Comparison of ENCODE assay signal across 8 mouse cellular contexts in the genomic region with DNA sequence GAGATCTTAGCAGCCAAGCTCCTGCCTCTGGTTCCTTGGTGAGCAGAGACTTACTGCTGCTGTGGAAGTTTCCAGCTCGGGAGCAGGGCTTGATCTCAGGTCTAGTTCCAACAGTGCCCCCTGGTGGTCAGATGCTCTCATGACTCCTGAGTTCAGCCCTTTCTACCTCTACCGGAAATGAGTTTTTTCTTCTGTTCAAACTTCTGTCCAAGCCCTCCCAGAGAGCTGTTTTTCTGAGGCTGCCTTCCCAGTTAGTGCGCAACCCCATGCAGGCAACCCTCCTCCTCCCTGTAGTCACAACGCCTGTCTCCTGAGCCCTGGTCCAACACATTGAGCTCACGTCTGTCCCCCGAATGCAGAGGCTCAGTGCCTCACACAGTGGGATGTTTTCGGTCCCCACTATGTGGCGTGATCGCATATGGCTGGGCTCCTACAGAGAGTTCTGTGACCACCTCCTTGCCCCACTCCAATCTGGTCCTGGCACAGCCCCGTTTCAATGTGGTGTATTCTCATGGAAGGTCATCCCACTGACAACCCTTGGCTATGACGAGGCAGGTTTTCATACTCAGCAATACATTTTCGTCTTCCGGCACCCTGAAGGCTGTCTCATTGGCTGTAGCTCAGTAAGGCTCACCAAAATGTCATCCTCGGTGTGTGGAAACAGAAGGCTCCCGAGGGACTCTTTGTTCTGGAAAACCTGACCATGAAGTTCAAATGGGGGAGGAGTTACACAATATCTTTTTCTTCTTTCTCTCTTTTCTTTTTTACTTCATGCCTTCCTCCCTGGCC. TPM values are rescaled to one million over a fixed set of nuclear protein-coding genes. Genes with fewer than 3 reads are reported as not detected.
DNase-seq lines count a peak whose midpoint lies in the region; ATAC-seq and TF ChIP-seq lines count a peak whose summit lies in the region.

No protein-coding gene starts in this region.

- H3K9ac ChIP-seq in embryonic facial prominence, embryonic 11.5 days (replicated peaks; ENCODE audit: low read length): no peak overlapping the region
- H3K9ac ChIP-seq in heart, embryonic 13.5 days: peak overlapping the region; percentile 58
- no peak overlapping the region for H3K9ac ChIP-seq in liver, embryonic 13.5 days
- no peak overlapping the region for H3K9ac ChIP-seq in neural tube, embryonic 15.5 days (replicated peaks)

- no peak overlapping the region for H3ac ChIP-seq in C2C12 (ENCODE audit: control insufficient read depth, insufficient read length, low read depth)

- no peaks in the 10 kb centered on the region for H3K79me2 ChIP-seq in C2C12 (ENCODE audit: control insufficient read depth, insufficient read depth)

- no peak overlapping the region for H3K27ac ChIP-seq in embryonic facial prominence, embryonic 11.5 days (replicated peaks; ENCODE audit: low read depth, low read length)
- H3K27ac ChIP-seq in heart, embryonic 13.5 days (replicated peaks): peak overlapping the region; percentile 40; the same call in 1 of the 2 replicates
- peak overlapping the region; percentile 75 for H3K27ac ChIP-seq in liver, embryonic 13.5 days
- H3K27ac ChIP-seq in neural tube, embryonic 15.5 days (replicated peaks): no peak overlapping the region; the same call in 1 of the 2 replicates

- no peak for ATAC-seq in embryonic facial prominence, embryonic 11.5 days (replicated peaks; ENCODE audit: insufficient number of reproducible peaks, low FRiP score, low TSS enrichment, low read depth)
- no peak for ATAC-seq in heart, embryonic 13.5 days (ENCODE audit: extremely low read depth, insufficient number of reproducible peaks, low FRiP score, low TSS enrichment)
- no peak for ATAC-seq in liver, embryonic 13.5 days (ENCODE audit: low read depth)
- peak; percentile 65 for ATAC-seq in neural tube, embryonic 15.5 days (ENCODE audit: low FRiP score)

- H3K27me3 ChIP-seq in C2C12 (ENCODE audit: control insufficient read depth, insufficient read depth, insufficient read length): peaks cover 33% of the 10 kb centered on the region
- H3K27me3 ChIP-seq in embryonic facial prominence, embryonic 11.5 days (ENCODE audit: control insufficient read depth, insufficient read depth, low read length): no peaks in the 10 kb centered on the region
- no peaks in the 10 kb centered on the region for H3K27me3 ChIP-seq in heart, embryonic 13.5 days (replicated peaks)
- no peaks in the 10 kb centered on the region for H3K27me3 ChIP-seq in liver, embryonic 13.5 days
- no peaks in the 10 kb centered on the region for H3K27me3 ChIP-seq in neural tube, embryonic 15.5 days (replicated peaks)

- H3K9me3 ChIP-seq in embryonic facial prominence, embryonic 11.5 days (replicated peaks; ENCODE audit: control insufficient read depth, low read length): no peaks in the 10 kb centered on the region
- H3K9me3 ChIP-seq in heart, embryonic 13.5 days: no peaks in the 10 kb centered on the region
- no peaks in the 10 kb centered on the region for H3K9me3 ChIP-seq in liver, embryonic 13.5 days (replicated peaks)
- no peaks in the 10 kb centered on the region for H3K9me3 ChIP-seq in neural tube, embryonic 15.5 days (replicated peaks)

- 56% methylated on average over 15 of the region's 15 CpGs for WGBS in embryonic facial prominence, embryonic 11.5 days
- 57% methylated on average over 15 of the region's 15 CpGs for WGBS in heart, embryonic 13.5 days
- 48% methylated on average over 15 of the region's 15 CpGs for WGBS in liver, embryonic 13.5 days (ENCODE audit: insufficient replicate concordance)
- 62% methylated on average over 15 of the region's 15 CpGs for WGBS in neural tube, embryonic 15.5 days

- H3K79me3 ChIP-seq in C2C12 (ENCODE audit: low read depth): no peaks in the 10 kb centered on the region

- no peaks in the 10 kb centered on the region for H3K36me3 ChIP-seq in C2C12 (ENCODE audit: control insufficient read depth, insufficient read depth)
- no peaks in the 10 kb centered on the region for H3K36me3 ChIP-seq in embryonic facial prominence, embryonic 11.5 days (replicated peaks; ENCODE audit: control insufficient read depth, insufficient read depth, low read depth, low read length)
- H3K36me3 ChIP-seq in heart, embryonic 13.5 days: no peaks in the 10 kb centered on the region
- H3K36me3 ChIP-seq in liver, embryonic 13.5 days: no peaks in the 10 kb centered on the region
- no peaks in the 10 kb centered on the region for H3K36me3 ChIP-seq in neural tube, embryonic 15.5 days

- no peak overlapping the region for H3K4me2 ChIP-seq in embryonic facial prominence, embryonic 11.5 days (ENCODE audit: low read depth, low read length)
- H3K4me2 ChIP-seq in heart, embryonic 13.5 days: peak overlapping the region; percentile 38; the same call in 1 of the 2 replicates
- no peak overlapping the region for H3K4me2 ChIP-seq in liver, embryonic 13.5 days
- H3K4me2 ChIP-seq in neural tube, embryonic 15.5 days: no peak overlapping the region

- H3K4me3 ChIP-seq in C2C12 (ENCODE audit: insufficient read depth, poor library complexity, severe bottlenecking): no peak overlapping the region
- no peak overlapping the region for H3K4me3 ChIP-seq in embryonic facial prominence, embryonic 11.5 days (ENCODE audit: low read depth, low read length)
- no peak overlapping the region for H3K4me3 ChIP-seq in heart, embryonic 13.5 days
- H3K4me3 ChIP-seq in liver, embryonic 13.5 days (replicated peaks): no peak overlapping the region
- H3K4me3 ChIP-seq in neural tube, embryonic 15.5 days (replicated peaks): no peak overlapping the region

- DNase-seq in adrenal gland, postnatal 25 days: peak; percentile 92
- DNase-seq in embryonic facial prominence, embryonic 11.5 days (ENCODE audit: low spot score): peak; percentile 95
- peak; percentile 91 for DNase-seq in kidney, postnatal 14 days
- DNase-seq in liver, embryonic 13.5 days: peak; percentile 60
- DNase-seq in testis, postnatal 14 days (ENCODE audit: low spot score): peak; percentile 87

- no peaks in the 10 kb centered on the region for H3K4me1 ChIP-seq in embryonic facial prominence, embryonic 11.5 days (ENCODE audit: control insufficient read depth, insufficient read depth, low read length)
- H3K4me1 ChIP-seq in heart, embryonic 13.5 days: peaks cover 43% of the 10 kb centered on the region
- H3K4me1 ChIP-seq in liver, embryonic 13.5 days (replicated peaks): peaks cover 17% of the 10 kb centered on the region
- H3K4me1 ChIP-seq in neural tube, embryonic 15.5 days: peaks cover 17% of the 10 kb centered on the region; the same call in 1 of the 2 replicates

- peak; percentile 52 for TF ChIP-seq CTCF in C2C12 (IDR thresholded peaks at IDR 0.05; ENCODE audit: control insufficient read depth, insufficient read depth, insufficient read length)

TF ChIP-seq in C2C12, 6 proteins besides CTCF, POLR2A, EP300 and RAD21:
- TF ChIP-seq USF1 (IDR thresholded peaks at IDR 0.05; ENCODE audit: low read depth) (no peak), CEBPB (IDR thresholded peaks at IDR 0.05; ENCODE audit: low read depth) (no peak), MYOD1 (IDR thresholded peaks at IDR 0.05; ENCODE audit: control insufficient read depth, insufficient read length, low read depth) (no peak), MYOG (IDR thresholded peaks at IDR 0.05; ENCODE audit: control insufficient read depth, extremely low read depth, insufficient read length) (no peak), FOSL1 (IDR thresholded peaks at IDR 0.05; ENCODE audit: insufficient read depth, low read length, poor library complexity, severe bottlenecking) (no peak), MAX (IDR thresholded peaks at IDR 0.05) (no peak)

RNA-seq across cellular contexts. Expression of gene Capn9, which starts 2.2 kb away (rescaled TPM):
- not detected for polyA plus RNA-seq in C2C12 (2012; fragmentation: generic; extraction: Trizol)
- 0.91 TPM in 1 of 2 replicates, not detected in the other for total RNA-seq in adrenal gland, postnatal 25 days (2021)
- polyA plus RNA-seq in embryonic facial prominence, embryonic 11.5 days (2014; fragmentation: Nextera tagmentation; extraction: Ambion mirVana): not detected in 2 replicates
- polyA plus RNA-seq in heart, embryonic 13.5 days (2015; fragmentation: Nextera tagmentation; extraction: Ambion mirVana): 0.08 and 0.69 TPM in 2 replicates
- polyA plus RNA-seq in liver, embryonic 13.5 days (2015; fragmentation: Nextera tagmentation; extraction: Ambion mirVana): 0.22 TPM in 1 of 2 replicates, not detected in the other
- polyA plus RNA-seq in neural tube, embryonic 15.5 days (2015; fragmentation: Nextera tagmentation; extraction: Ambion mirVana): 0.17 and 0.45 TPM in 2 replicates

RNA-seq across cellular contexts. Expression of gene Agt, which starts 4.2 kb away (rescaled TPM):
- polyA plus RNA-seq in C2C12 (2012; fragmentation: generic; extraction: Trizol): not detected
- total RNA-seq in adrenal gland, postnatal 25 days (2021): 1.7 and 9.7 TPM in 2 replicates
- polyA plus RNA-seq in embryonic facial prominence, embryonic 11.5 days (2014; fragmentation: Nextera tagmentation; extraction: Ambion mirVana): not detected in 2 replicates
- 0.88 and 2.8 TPM in 2 replicates for polyA plus RNA-seq in heart, embryonic 13.5 days (2015; fragmentation: Nextera tagmentation; extraction: Ambion mirVana)
- 50.2 and 54.9 TPM in 2 replicates for polyA plus RNA-seq in liver, embryonic 13.5 days (2015; fragmentation: Nextera tagmentation; extraction: Ambion mirVana)
- polyA plus RNA-seq in neural tube, embryonic 15.5 days (2015; fragmentation: Nextera tagmentation; extraction: Ambion mirVana): 1.8 and 1.9 TPM in 2 replicates

RNA-seq across cellular contexts. Expression of gene Cog2, which starts 53.2 kb away (rescaled TPM):
- 27.6 TPM for polyA plus RNA-seq in C2C12 (2012; fragmentation: generic; extraction: Trizol)
- 37.2 and 50.2 TPM in 2 replicates for total RNA-seq in adrenal gland, postnatal 25 days (2021)
- 37.1 and 38.9 TPM in 2 replicates for polyA plus RNA-seq in embryonic facial prominence, embryonic 11.5 days (2014; fragmentation: Nextera tagmentation; extraction: Ambion mirVana)
- polyA plus RNA-seq in heart, embryonic 13.5 days (2015; fragmentation: Nextera tagmentation; extraction: Ambion mirVana): 20.5 and 20.7 TPM in 2 replicates
- 19.1 and 22.1 TPM in 2 replicates for polyA plus RNA-seq in liver, embryonic 13.5 days (2015; fragmentation: Nextera tagmentation; extraction: Ambion mirVana)
- 30.4 and 32.2 TPM in 2 replicates for polyA plus RNA-seq in neural tube, embryonic 15.5 days (2015; fragmentation: Nextera tagmentation; extraction: Ambion mirVana)

Comparison
In these comparisons a context has a peak if more than half of its experiments do, and no peak if none do; other contexts are left out.
1. H3K27ac ChIP-seq: peak in heart, embryonic 13.5 days (single experiment) and liver, embryonic 13.5 days (single experiment); none in embryonic facial prominence, embryonic 11.5 days (single experiment) and neural tube, embryonic 15.5 days (single experiment).
2. RNA of gene Agt, which starts 4.2 kb away (polyA plus RNA-seq): 50.2 to 54.9 TPM in liver, embryonic 13.5 days; 1.8 to 1.9 TPM in neural tube, embryonic 15.5 days, 0.88 to 2.8 TPM in heart, embryonic 13.5 days, not detected in embryonic facial prominence, embryonic 11.5 days and not detected in C2C12 (single experiment); every median in the first group is over 10 times any median in the second.
3. Peak in every context shown above with its lines, with median percentiles within 50 percentile points of each other: DNase-seq.